Mouse (Mus musculus) hindbrain, embryonic 16.5 days (tissue): ENCODE data around the gene Tekt3. TPM values are rescaled to one million over a fixed set of nuclear protein-coding genes. Genes with fewer than 3 reads are reported as not detected.

Experiments
- ATAC-seq: fragments of 200-750 bp; cut with Nextera tagmentation; 2 replicates; pipeline ENCODE4 v1.8.0; 2017; ENCODE audit warnings: moderate TSS enrichment, moderate library complexity
- H3K27ac ChIP-seq: fragments of 300-500 bp; sonication (generic); 2 replicates; pipeline ENCODE4 v1.5.1; 2014; ENCODE audit warnings: low read depth, mild to moderate bottlenecking, control low read depth, low read length, moderate library complexity
- H3K27me3 ChIP-seq: fragments of 300-500 bp; sonication (generic); replicated peaks from 2 replicates; pipeline ENCODE4 v1.6.1; 2014; ENCODE audit warnings: low read length; ENCODE audit not compliant: control insufficient read depth, insufficient read depth
- H3K36me3 ChIP-seq: fragments of 300-500 bp; sonication (generic); 2 replicates; pipeline ENCODE4 v1.6.1; 2014; ENCODE audit warnings: mild to moderate bottlenecking, low read length, moderate library complexity, mixed read lengths; ENCODE audit not compliant: control insufficient read depth, insufficient read depth
- H3K4me1 ChIP-seq: fragments of 300-500 bp; sonication (generic); 2 replicates; pipeline ENCODE4 v1.6.1; 2014; ENCODE audit warnings: low read depth, low read length; ENCODE audit not compliant: control insufficient read depth, insufficient read depth
- H3K4me2 ChIP-seq: fragments of 300-500 bp; sonication (generic); 2 replicates; pipeline ENCODE4 v1.6.1; 2014; ENCODE audit warnings: mild to moderate bottlenecking, low read length, control low read depth, moderate library complexity
- H3K4me3 ChIP-seq: fragments of 300-500 bp; sonication (generic); 2 replicates; pipeline ENCODE4 v1.5.1; 2014; ENCODE audit warnings: mild to moderate bottlenecking, low read length, control low read depth, moderate library complexity
- H3K9ac ChIP-seq: fragments of 300-500 bp; sonication (generic); 2 replicates; pipeline ENCODE4 v1.6.1; 2014; ENCODE audit warnings: low read depth, mild to moderate bottlenecking, control low read depth, low read length, moderate library complexity
- H3K9me3 ChIP-seq: fragments of 300-500 bp; sonication (generic); 2 replicates; pipeline ENCODE4 v1.6.1; 2014; ENCODE audit warnings: mild to moderate bottlenecking, low read length, moderate library complexity; ENCODE audit not compliant: control insufficient read depth
- WGBS: fragments of 180-500 bp; shearing (Covaris S2); extraction: QIAGEN DNeasy Blood & Tissue Kit; methylation state at CpG from one replicate; pipeline ENCODE4 v1.1.7; 2014; 5-methylcytosine and 5-hydroxymethylcytosine counted together
- polyA plus RNA-seq: library from polyadenylated mRNA; unstranded; fragments of >200 nt; fragmentation: Nextera tagmentation; extraction: Ambion mirVana; gene quantifications from 2 replicates; pipeline ENCODE4 v1.2.1, GENCODE M21; 2015

Gene Tekt3
- polyA plus RNA-seq, 1 experiment from 2014 or later = not detected

- Histone ChIP-seq H3K36me3 (no peaks in the 10 kb centered on the region), H3K27me3 (no peaks in the 10 kb centered on the region), H3K4me1 (no peaks in the 10 kb centered on the region), H3K9ac (no peak overlapping the region), H3K4me2 (no peak overlapping the region), H3K4me3 (no peak overlapping the region), H3K9me3 (no peaks in the 10 kb centered on the region), H3K27ac (no peak overlapping the region)
- no peak for ATAC-seq
- 70% methylated on average over 5 of the region's 5 CpGs for WGBS
Observed at GRCm38 (mm10) chr11:63092271-63092670, 30.8 kb downstream of the Tekt3 start.

GRCm38 (mm10) chr11:63093601-63094000, 32.1 kb downstream of the Tekt3 start:
- 72% methylated on average over 5 of the region's 5 CpGs for WGBS
- no peak overlapping the region for H3K4me3 ChIP-seq
- no peak for ATAC-seq
- H3K36me3 ChIP-seq = no peaks in the 10 kb centered on the region
- H3K4me2 ChIP-seq = no peak overlapping the region
- H3K9ac ChIP-seq = no peak overlapping the region
- no peaks in the 10 kb centered on the region for H3K9me3 ChIP-seq
- H3K27ac ChIP-seq = no peak overlapping the region
- H3K4me1 ChIP-seq = no peaks in the 10 kb centered on the region
- no peaks in the 10 kb centered on the region for H3K27me3 ChIP-seq

GRCm38 (mm10) chr11:63094496-63094895, 33.0 kb downstream of the Tekt3 start:
- H3K4me2 ChIP-seq = no peak overlapping the region
- no peak for ATAC-seq
- no peaks in the 10 kb centered on the region for H3K36me3 ChIP-seq
- H3K4me3 ChIP-seq = no peak overlapping the region
- H3K27ac ChIP-seq = no peak overlapping the region
- no peaks in the 10 kb centered on the region for H3K4me1 ChIP-seq
- WGBS = 90% methylated on average over 8 of the region's 8 CpGs
- no peaks in the 10 kb centered on the region for H3K9me3 ChIP-seq
- H3K27me3 ChIP-seq = no peaks in the 10 kb centered on the region
- no peak overlapping the region for H3K9ac ChIP-seq

GRCm38 (mm10) chr11:63098016-63098415, 36.6 kb downstream of the Tekt3 start:
- WGBS = 90% methylated on average over 3 of the region's 3 CpGs
- H3K4me3 ChIP-seq = no peak overlapping the region
- no peaks in the 10 kb centered on the region for H3K9me3 ChIP-seq
- no peak overlapping the region for H3K9ac ChIP-seq
- H3K4me2 ChIP-seq = no peak overlapping the region
- no peak overlapping the region for H3K27ac ChIP-seq
- no peaks in the 10 kb centered on the region for H3K4me1 ChIP-seq
- no peaks in the 10 kb centered on the region for H3K36me3 ChIP-seq
- ATAC-seq = no peak
- no peaks in the 10 kb centered on the region for H3K27me3 ChIP-seq

- Histone ChIP-seq H3K27ac (no peak overlapping the region), H3K4me3 (no peak overlapping the region), H3K4me1 (no peaks in the 10 kb centered on the region), H3K27me3 (no peaks in the 10 kb centered on the region), H3K36me3 (no peaks in the 10 kb centered on the region), H3K9ac (no peak overlapping the region), H3K4me2 (no peak overlapping the region), H3K9me3 (no peaks in the 10 kb centered on the region)
- 77% methylated on average over 3 of the region's 3 CpGs for WGBS
- ATAC-seq = no peak
Observed at GRCm38 (mm10) chr11:63099390-63099789, 37.9 kb downstream of the Tekt3 start.

- 79% methylated on average over 7 of the region's 7 CpGs for WGBS
- H3K36me3 ChIP-seq = no peaks in the 10 kb centered on the region
- H3K27me3 ChIP-seq = no peaks in the 10 kb centered on the region
- no peak overlapping the region for H3K9ac ChIP-seq
- no peaks in the 10 kb centered on the region for H3K9me3 ChIP-seq
- no peak overlapping the region for H3K4me3 ChIP-seq
- H3K4me1 ChIP-seq = no peaks in the 10 kb centered on the region
- H3K4me2 ChIP-seq = no peak overlapping the region
- no peak overlapping the region for H3K27ac ChIP-seq
- no peak for ATAC-seq
Observed at GRCm38 (mm10) chr11:63103256-63103655, 41.8 kb downstream of the Tekt3 start.

GRCm38 (mm10) chr11:63104026-63104425, 42.6 kb downstream of the Tekt3 start:
- Histone ChIP-seq H3K4me2 (no peak overlapping the region), H3K27ac (no peak overlapping the region), H3K27me3 (no peaks in the 10 kb centered on the region), H3K4me3 (no peak overlapping the region), H3K36me3 (no peaks in the 10 kb centered on the region), H3K9me3 (no peaks in the 10 kb centered on the region), H3K4me1 (no peaks in the 10 kb centered on the region), H3K9ac (no peak overlapping the region)
- 93% methylated on average over 2 of the region's 2 CpGs for WGBS
- no peak for ATAC-seq

GRCm38 (mm10) chr11:63109230-63109775, 47.8 kb downstream of the Tekt3 start:
- no peak for ATAC-seq
- Histone ChIP-seq H3K27me3 (no peaks in the 10 kb centered on the region), H3K4me2 (no peak overlapping the region), H3K4me3 (no peak overlapping the region), H3K9me3 (no peaks in the 10 kb centered on the region), H3K27ac (no peak overlapping the region), H3K4me1 (no peaks in the 10 kb centered on the region), H3K9ac (no peak overlapping the region), H3K36me3 (no peaks in the 10 kb centered on the region)
- WGBS = 39% methylated on average over 1 of the region's 1 CpGs

- no peaks in the 10 kb centered on the region for H3K27me3 ChIP-seq
- H3K4me3 ChIP-seq = no peak overlapping the region
- no peaks in the 10 kb centered on the region for H3K4me1 ChIP-seq
- ATAC-seq = no peak
- no peaks in the 10 kb centered on the region for H3K36me3 ChIP-seq
- H3K9ac ChIP-seq = no peak overlapping the region
- no peaks in the 10 kb centered on the region for H3K9me3 ChIP-seq
- H3K27ac ChIP-seq = no peak overlapping the region
- no peak overlapping the region for H3K4me2 ChIP-seq
- WGBS = 91% methylated on average over 3 of the region's 3 CpGs
Observed at GRCm38 (mm10) chr11:63110329-63110728, 48.9 kb downstream of the Tekt3 start.
